Mouse (Mus musculus): ENCODE results near the gene Unc5a. TPM values are rescaled to one million over a fixed set of nuclear protein-coding genes. Genes with fewer than 3 reads are reported as not detected.

Unc5a gene
- total and polyA plus RNA-seq, 3 experiments = 0.17 TPM; not detected in 2

- TF ChIP-seq NRF1 (IDR thresholded peaks at IDR 0.05; ENCODE audit: low read depth, low read length) (no peak), SMC3 (IDR thresholded peaks at IDR 0.05; ENCODE audit: low read depth, low read length) (no peak)
- no peak overlapping the region for H3K9ac ChIP-seq (ENCODE audit: insufficient read depth, low read depth)
- no peaks in the 10 kb centered on the region for H3K79me2 ChIP-seq (replicated peaks; ENCODE audit: control insufficient read depth, extremely low read depth, insufficient read depth, poor library complexity, severe bottlenecking)
- peaks cover 62% of the 10 kb centered on the region for H3K27me3 ChIP-seq (replicated peaks)
- H3K4me1 ChIP-seq (ENCODE audit: control insufficient read depth in 1 of 2, insufficient read depth in 2 of 2) = 0 out of 4 replicates have a peak, but pooled peaks cover 0 to 2% of the 10 kb centered on the region in 2 experiments
- no peak overlapping the region for H3K27ac ChIP-seq (ENCODE audit: insufficient read depth, low read depth)
- in situ Hi-C loops (cut with MboI; ENCODE audit: low pct_ligation_motif_present, low pct_unique_long_range_greater_than_20kb, low sequenced_read_pairs) = no loop called here
- peaks cover 14% of the 10 kb centered on the region for H3K9me3 ChIP-seq (replicated peaks; ENCODE audit: low read length)
- dilution Hi-C loops (cut with MboI; ENCODE audit: extremely low pct_ligation_motif_present, extremely low pct_unique_long_range_greater_than_20kb, low sequenced_read_pairs) = no loop called here
- peak; percentile 0 for DNase-seq (ENCODE audit: extremely low read depth)
- no peak overlapping the region for H3K4me2 ChIP-seq (ENCODE audit: insufficient read depth, low read depth, poor library complexity, severe bottlenecking)
- H3K36me3 ChIP-seq (replicated peaks in 1 of 2; ENCODE audit: control insufficient read depth in 1 of 2, insufficient read depth in 1 of 2, low read length in 1 of 2) = no peaks in the 10 kb centered on the region
- no peak overlapping the region for H3K4me3 ChIP-seq (replicated peaks in 1 of 3; ENCODE audit: low read depth in 2 of 3, low read length in 2 of 3, poor library complexity in 1 of 3)
Measured at GRCm38 (mm10) chr13:54918910-54919309, 30.3 kb upstream of the Unc5a start.

- Histone ChIP-seq H3K4me2 (ENCODE audit: insufficient read depth, low read depth, poor library complexity, severe bottlenecking) (no peak overlapping the region), H3K79me2 (replicated peaks; ENCODE audit: control insufficient read depth, extremely low read depth, insufficient read depth, poor library complexity, severe bottlenecking) (no peaks in the 10 kb centered on the region), H3K9ac (ENCODE audit: insufficient read depth, low read depth) (no peak overlapping the region), H3K36me3 (replicated peaks in 1 of 2; ENCODE audit: control insufficient read depth in 1 of 2, insufficient read depth in 1 of 2, low read length in 1 of 2) (no peaks in the 10 kb centered on the region), H3K4me3 (replicated peaks in 1 of 3; ENCODE audit: low read depth in 2 of 3, low read length in 2 of 3, poor library complexity in 1 of 3) (no peak overlapping the region), H3K9me3 (replicated peaks; ENCODE audit: low read length) (peaks cover 15% of the 10 kb centered on the region), H3K27ac (ENCODE audit: insufficient read depth, low read depth) (no peak overlapping the region), H3K4me1 (ENCODE audit: control insufficient read depth in 1 of 2, insufficient read depth in 2 of 2) (0 out of 4 replicates have a peak, but pooled peaks cover 0 to 2% of the 10 kb centered on the region in 2 experiments), H3K27me3 (replicated peaks) (peaks cover 62% of the 10 kb centered on the region)
- in situ Hi-C loops (cut with MboI; ENCODE audit: low pct_ligation_motif_present, low pct_unique_long_range_greater_than_20kb, low sequenced_read_pairs) = no loop called here
- no peak for TF ChIP-seq ZC3H11A (IDR thresholded peaks at IDR 0.05; ENCODE audit: low read depth, low read length)
- no peak for TF ChIP-seq MAFK (IDR thresholded peaks at IDR 0.05; ENCODE audit: insufficient replicate concordance, low read length)
- TF ChIP-seq ELF1 (IDR thresholded peaks at IDR 0.05; ENCODE audit: low read depth, low read length) = no peak
- no peak for TF ChIP-seq MEF2A (IDR thresholded peaks at IDR 0.05; ENCODE audit: borderline replicate concordance, low read depth, low read length)
- no peak for TF ChIP-seq CHD2 (IDR thresholded peaks at IDR 0.05; ENCODE audit: low read length)
- TF ChIP-seq PAX5 (IDR thresholded peaks at IDR 0.05; ENCODE audit: low read length) = no peak
- TF ChIP-seq EP300 (IDR thresholded peaks at IDR 0.05; ENCODE audit: low read length) = no peak
- TF ChIP-seq ZMIZ1 (IDR thresholded peaks at IDR 0.05; ENCODE audit: low read depth, low read length) = no peak
- dilution Hi-C loops (cut with MboI; ENCODE audit: extremely low pct_ligation_motif_present, extremely low pct_unique_long_range_greater_than_20kb, low sequenced_read_pairs) = no loop called here
- no peak for DNase-seq (ENCODE audit: extremely low read depth)
Measured at GRCm38 (mm10) chr13:54919666-54920065, 29.5 kb upstream of the Unc5a start.

GRCm38 (mm10) chr13:54921700-54922099 lies 27.5 kb upstream of the Unc5a start:
- Histone ChIP-seq H3K9ac (ENCODE audit: insufficient read depth, low read depth) (no peak overlapping the region), H3K79me2 (replicated peaks; ENCODE audit: control insufficient read depth, extremely low read depth, insufficient read depth, poor library complexity, severe bottlenecking) (no peaks in the 10 kb centered on the region), H3K36me3 (replicated peaks in 1 of 2; ENCODE audit: control insufficient read depth in 1 of 2, insufficient read depth in 1 of 2, low read length in 1 of 2) (no peaks in the 10 kb centered on the region), H3K4me2 (ENCODE audit: insufficient read depth, low read depth, poor library complexity, severe bottlenecking) (no peak overlapping the region), H3K27me3 (replicated peaks) (peaks cover 74% of the 10 kb centered on the region), H3K9me3 (replicated peaks; ENCODE audit: low read length) (peaks cover 8% of the 10 kb centered on the region), H3K27ac (ENCODE audit: insufficient read depth, low read depth) (no peak overlapping the region), H3K4me3 (replicated peaks in 1 of 3; ENCODE audit: low read depth in 2 of 3, low read length in 2 of 3, poor library complexity in 1 of 3) (no peak overlapping the region), H3K4me1 (ENCODE audit: control insufficient read depth in 1 of 2, insufficient read depth in 2 of 2) (0 out of 4 replicates have a peak, but pooled peaks cover 0 to 2% of the 10 kb centered on the region in 2 experiments)
- in situ Hi-C loops (cut with MboI; ENCODE audit: low pct_ligation_motif_present, low pct_unique_long_range_greater_than_20kb, low sequenced_read_pairs) (no loop called here), dilution Hi-C loops (cut with MboI; ENCODE audit: extremely low pct_ligation_motif_present, extremely low pct_unique_long_range_greater_than_20kb, low sequenced_read_pairs) (no loop called here)
- no peak for TF ChIP-seq RAD21 (IDR thresholded peaks at IDR 0.05; ENCODE audit: low read depth, low read length)
- no peak for TF ChIP-seq E2F4 (IDR thresholded peaks at IDR 0.05; ENCODE audit: insufficient replicate concordance, low read depth, low read length)
- DNase-seq (ENCODE audit: extremely low read depth) = no peak

All from CH12.LX (cell line).